Mouse (Mus musculus): Measurements from ENCODE around the gene Rgs14.

Rgs14 gene

GRCm38 (mm10) chr13:55346745-55347144, 22.8 kb upstream of the Rgs14 start:
- no peak for DNase-seq (ENCODE audit: low spot score)

- no peak for DNase-seq (ENCODE audit: low spot score)
Measured at GRCm38 (mm10) chr13:55361145-55361544, 8.4 kb upstream of the Rgs14 start.

GRCm38 (mm10) chr13:55361974-55362452, 7.5 kb upstream of the Rgs14 start:
- no peak for DNase-seq (ENCODE audit: low spot score)

GRCm38 (mm10) chr13:55362453-55363060, 7.0 kb upstream of the Rgs14 start, which contains the start of gene Lman2:
Lman2 (minus strand) TSS chr13:55362783.
- DNase-seq (ENCODE audit: low spot score), result peak; percentile 98

GRCm38 (mm10) chr13:55368401-55368800, 1.1 kb upstream of the Rgs14 start:
- DNase-seq (ENCODE audit: low spot score), result no peak

GRCm38 (mm10) chr13:55370234-55370633, 702 bp downstream of the Rgs14 start:
- DNase-seq (ENCODE audit: low spot score), result no peak

GRCm38 (mm10) chr13:55371007-55371681, 1.6 kb downstream of the Rgs14 start:
- DNase-seq (ENCODE audit: low spot score), result peak; percentile 59

GRCm38 (mm10) chr13:55371740-55372139, 2.2 kb downstream of the Rgs14 start:
- no peak for DNase-seq (ENCODE audit: low spot score)

- no peak for DNase-seq (ENCODE audit: low spot score)
Measured at GRCm38 (mm10) chr13:55374206-55374924, 4.8 kb downstream of the Rgs14 start.

- DNase-seq (ENCODE audit: low spot score), result no peak
Measured at GRCm38 (mm10) chr13:55375877-55376276, 6.3 kb downstream of the Rgs14 start.

- DNase-seq (ENCODE audit: low spot score), result no peak
Measured at GRCm38 (mm10) chr13:55378907-55379580, 9.5 kb downstream of the Rgs14 start.

GRCm38 (mm10) chr13:55381790-55382189, 12.3 kb downstream of the Rgs14 start:
- peak; percentile 71 for DNase-seq (ENCODE audit: low spot score)

- no peak for DNase-seq (ENCODE audit: low spot score)
Measured at GRCm38 (mm10) chr13:55390644-55391043, 21.1 kb downstream of the Rgs14 start.

GRCm38 (mm10) chr13:55391626-55392029, 22.1 kb downstream of the Rgs14 start:
- DNase-seq (ENCODE audit: low spot score), result no peak

- DNase-seq (ENCODE audit: low spot score), result no peak
Measured at GRCm38 (mm10) chr13:55392933-55393332, 23.4 kb downstream of the Rgs14 start.

GRCm38 (mm10) chr13:55398088-55398487, 28.6 kb downstream of the Rgs14 start, which contains the start of gene Slc34a1:
Slc34a1 (plus strand) TSS chr13:55398187.
- no peak for DNase-seq (ENCODE audit: low spot score)

GRCm38 (mm10) chr13:55399300-55400038, 29.9 kb downstream of the Rgs14 start:
- DNase-seq (ENCODE audit: low spot score), result no peak

GRCm38 (mm10) chr13:55400039-55400346, 30.5 kb downstream of the Rgs14 start:
- DNase-seq (ENCODE audit: low spot score), result no peak

- DNase-seq (ENCODE audit: low spot score), result no peak
Measured at GRCm38 (mm10) chr13:55403266-55403665, 33.7 kb downstream of the Rgs14 start.

GRCm38 (mm10) chr13:55403935-55404852, 34.7 kb downstream of the Rgs14 start:
- DNase-seq (ENCODE audit: low spot score), result no peak
